Mouse (Mus musculus) heart, postnatal 0 days (tissue): ENCODE results near the gene Mcur1. TPM values are rescaled to one million over a fixed set of nuclear protein-coding genes. Genes with fewer than 3 reads are reported as not detected.

Experiments
- ATAC-seq: fragments of 200-750 bp; cut with Nextera tagmentation; 2 replicates; pipeline ENCODE4 v1.8.0; 2017; ENCODE audit warnings: low read depth, moderate number of reproducible peaks, moderate library complexity; ENCODE audit not compliant: insufficient read depth
- DNase-seq: peaks from one replicate; pipeline ENCODE4 v3.0.0-alpha.2; 2016; ENCODE audit warnings: low spot score
- H3K27ac ChIP-seq: fragments of 300-500 bp; sonication (generic); 2 replicates; pipeline ENCODE4 v1.5.1; 2014; ENCODE audit warnings: low read depth, mild to moderate bottlenecking
- H3K27me3 ChIP-seq: fragments of 300-500 bp; sonication (generic); 2 replicates; pipeline ENCODE4 v1.6.1; 2014; ENCODE audit warnings: low read length, mixed read lengths; ENCODE audit not compliant: control insufficient read depth, insufficient read depth
- H3K36me3 ChIP-seq: fragments of 300-500 bp; sonication (generic); replicated peaks from 2 replicates; pipeline ENCODE4 v1.6.1; 2014; ENCODE audit warnings: low read length, mixed read lengths; ENCODE audit not compliant: control insufficient read depth, insufficient read depth
- H3K4me1 ChIP-seq: fragments of 300-500 bp; sonication (generic); 2 replicates; pipeline ENCODE4 v1.6.1; 2014; ENCODE audit warnings: antibody characterized with exemption; ENCODE audit not compliant: control insufficient read depth, insufficient read depth
- H3K4me2 ChIP-seq: fragments of 300-500 bp; sonication (generic); 2 replicates; pipeline ENCODE4 v1.6.1; 2014; ENCODE audit warnings: low read depth, mild to moderate bottlenecking, low read length, moderate library complexity
- H3K4me3 ChIP-seq: fragments of 300-500 bp; sonication (generic); 2 replicates; pipeline ENCODE4 v1.5.1; 2014; ENCODE audit warnings: low read depth, low read length
- H3K9ac ChIP-seq: fragments of 300-500 bp; sonication (generic); replicated peaks from 2 replicates; pipeline ENCODE4 v1.6.1; 2014; ENCODE audit warnings: low read depth, low read length, mixed read lengths
- H3K9me3 ChIP-seq: fragments of 300-500 bp; sonication (generic); replicated peaks from 2 replicates; pipeline ENCODE4 v1.6.1; 2016; ENCODE audit warnings: low read length; ENCODE audit not compliant: control insufficient read depth
- CTCF ChIP-seq: IDR thresholded peaks from 2 replicates; pipeline ENCODE4 v1.5.1; 2016; ENCODE audit warnings: antibody characterized with exemption, control low read depth, low read depth
- EP300 ChIP-seq: IDR thresholded peaks from 2 replicates; pipeline ENCODE4 v1.6.1; 2016; ENCODE audit warnings: antibody characterized with exemption, low read depth
- WGBS: fragments of 180-500 bp; shearing (Covaris S2); extraction: QIAGEN DNeasy Blood & Tissue Kit; methylation state at CpG from one replicate; pipeline ENCODE4 v1.1.7; 2014; 5-methylcytosine and 5-hydroxymethylcytosine counted together
- polyA plus RNA-seq: library from polyadenylated mRNA; unstranded; fragments of >200 nt; fragmentation: Nextera tagmentation; extraction: Ambion mirVana; gene quantifications from 2 replicates; pipeline ENCODE4 v1.2.1, GENCODE M21; 2015
- total RNA-seq: library from RNA; depleted of rRNA; stranded (reverse); fragments of >200 nt; gene quantifications from 2 replicates; pipeline ENCODE4 v1.2.3, GENCODE M21; 2014; ENCODE audit warnings: low replicate concordance

Gene Mcur1
- total and polyA plus RNA-seq, 2 experiments from 2014 or later, result 24.9 to 40.1 TPM

DNA sequence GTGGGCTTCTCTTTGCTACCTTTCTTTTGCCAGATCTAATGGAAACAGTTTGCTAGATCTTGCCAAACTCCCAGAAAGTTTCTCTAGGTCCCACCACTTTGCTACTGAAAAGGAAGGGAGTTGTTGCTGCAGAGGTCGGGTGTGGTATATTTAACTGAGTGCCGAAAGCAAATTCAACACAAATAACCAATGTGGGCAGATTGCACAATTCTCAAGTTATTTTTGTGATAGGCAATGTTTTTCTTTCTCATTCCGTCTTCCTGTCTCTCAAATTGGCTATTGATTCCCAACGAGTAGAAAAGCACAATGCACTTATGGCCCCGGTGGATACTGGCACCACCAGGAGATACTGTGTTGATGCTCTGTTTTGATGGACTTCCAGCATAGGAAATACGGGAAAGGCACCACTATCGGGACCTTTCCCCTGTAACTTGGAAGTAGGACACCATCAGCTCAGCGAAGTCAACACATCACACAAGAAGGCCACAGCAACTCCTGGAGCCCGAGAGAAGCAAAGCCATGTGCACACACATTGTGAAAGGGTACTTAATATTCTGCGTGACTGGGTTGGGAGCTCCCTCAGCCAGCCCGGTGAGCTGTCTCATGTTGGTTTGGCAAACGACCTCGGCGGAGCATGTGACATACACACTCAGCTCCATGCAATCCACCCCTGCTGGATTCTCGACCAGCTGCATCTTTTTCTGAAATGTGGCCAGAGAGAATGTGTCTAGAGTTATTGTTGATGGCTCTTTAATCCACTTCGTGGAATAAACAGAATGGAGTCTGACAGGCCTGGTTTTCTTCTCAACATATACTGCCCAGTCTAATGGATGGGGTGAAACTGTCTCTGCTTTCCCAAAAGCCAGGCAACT lies 35.3 kb downstream of the Mcur1 start:
- peak; percentile 81 for DNase-seq
- 39% methylated on average over 16 of the region's 16 CpGs for WGBS
- Histone ChIP-seq H3K36me3 (no peaks in the 10 kb centered on the region), H3K27ac (peak overlapping the region; percentile 74), H3K4me3 (no peak overlapping the region), H3K4me2 (peak overlapping the region; percentile 20), H3K27me3 (no peaks in the 10 kb centered on the region), H3K9me3 (no peaks in the 10 kb centered on the region), H3K9ac (no peak overlapping the region), H3K4me1 (peaks cover 26% of the 10 kb centered on the region)
- TF ChIP-seq CTCF, result 0 out of 2 replicates have a peak, but pooled peaks have one; percentile 4
- TF ChIP-seq EP300, result no peak; the same call in 1 of the 2 replicates
- ATAC-seq, result peak; percentile 78

DNA sequence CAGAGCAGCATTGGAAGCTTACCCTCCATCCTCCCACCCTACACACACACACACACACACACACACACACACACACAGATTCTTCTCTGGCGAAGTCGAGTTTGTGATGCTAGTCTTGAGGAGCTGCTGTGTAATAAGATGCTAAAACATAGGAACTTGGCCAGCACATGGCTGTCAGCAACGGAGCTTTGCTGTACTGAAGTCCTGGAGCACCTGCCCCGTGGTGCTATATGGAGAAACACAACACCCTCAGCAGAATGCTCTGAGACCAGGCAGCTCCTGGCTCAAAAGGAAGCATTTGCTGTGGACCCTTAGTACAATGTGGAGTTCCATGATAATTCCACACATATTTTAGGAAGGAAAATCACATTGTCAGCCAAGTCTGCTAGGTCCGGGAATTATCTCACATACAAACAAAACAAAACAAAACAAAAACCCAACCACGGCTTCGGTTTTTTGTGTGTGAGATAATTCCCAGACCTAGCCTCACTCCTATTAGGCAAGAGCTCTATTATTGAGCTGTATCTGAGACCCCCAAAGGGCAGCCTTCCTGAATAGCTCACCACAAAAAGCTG lies 36.0 kb downstream of the Mcur1 start:
- H3K4me2 ChIP-seq, result peak overlapping the region; percentile 20
- WGBS, result 39% methylated on average over 7 of the region's 7 CpGs
- no peak for ATAC-seq

DNA sequence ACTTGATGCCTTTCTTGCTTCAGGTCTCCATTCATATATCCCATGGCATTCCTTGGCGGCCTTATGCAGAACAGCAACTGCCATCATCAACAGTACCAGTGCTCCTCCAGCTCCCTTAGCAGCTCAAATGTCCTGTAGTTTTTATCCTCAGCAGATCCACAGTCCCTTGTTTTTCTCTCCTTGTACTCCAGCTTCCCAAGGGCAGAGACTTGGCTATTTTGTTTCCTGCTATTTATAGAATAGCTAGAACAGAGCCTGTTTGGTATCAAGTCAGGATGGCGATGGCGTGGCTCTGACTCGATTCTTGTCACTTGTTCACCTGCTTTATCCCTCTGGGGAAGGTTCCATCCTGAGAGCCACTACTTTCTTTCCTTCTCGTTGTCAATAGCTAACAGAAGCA lies 38.1 kb downstream of the Mcur1 start:
- Histone ChIP-seq H3K4me3 (no peak overlapping the region), H3K27me3 (no peaks in the 10 kb centered on the region), H3K27ac (peak overlapping the region; percentile 76), H3K4me2 (no peak overlapping the region), H3K4me1 (peaks cover 26% of the 10 kb centered on the region), H3K9me3 (no peaks in the 10 kb centered on the region), H3K9ac (no peak overlapping the region), H3K36me3 (no peaks in the 10 kb centered on the region)
- TF ChIP-seq EP300, result 0 out of 2 replicates have a peak, but pooled peaks have one; percentile 39
- TF ChIP-seq CTCF, result no peak
- DNase-seq, result peak; percentile 54
- WGBS, result 42% methylated on average over 5 of the region's 5 CpGs
- ATAC-seq, result peak; percentile 33; the same call in 1 of the 2 replicates

More for the DNA sequence above, 36.0 kb downstream of the Mcur1 start:
- Histone ChIP-seq H3K4me1 (peaks cover 26% of the 10 kb centered on the region), H3K27me3 (no peaks in the 10 kb centered on the region), H3K27ac (peak overlapping the region; percentile 74), H3K4me3 (no peak overlapping the region), H3K9me3 (no peaks in the 10 kb centered on the region), H3K36me3 (no peaks in the 10 kb centered on the region), H3K9ac (no peak overlapping the region)
- DNase-seq, result no peak
- no peak for TF ChIP-seq CTCF
- no peak for TF ChIP-seq EP300

DNA sequence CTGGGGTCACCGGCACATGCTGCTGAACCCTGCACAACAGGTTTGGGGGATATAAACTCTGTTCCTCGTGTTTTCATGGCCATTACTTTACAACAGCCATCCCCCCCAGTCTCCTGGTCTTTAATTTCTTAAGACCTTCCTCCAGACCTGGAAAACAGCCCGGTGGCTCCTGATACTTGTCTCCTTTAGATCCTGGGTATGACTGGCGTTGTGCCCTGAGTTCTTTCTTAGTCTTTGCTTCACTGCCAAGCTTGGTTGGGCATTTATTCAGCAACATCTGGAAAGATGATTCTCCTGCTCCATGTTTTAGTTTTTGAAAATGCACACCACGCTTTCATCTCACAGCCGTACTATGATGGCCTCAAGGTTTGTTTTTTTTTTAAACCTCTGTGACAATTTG lies 40.7 kb downstream of the Mcur1 start:
- no peak overlapping the region for H3K4me3 ChIP-seq
- WGBS, result 78% methylated on average over 6 of the region's 6 CpGs
- H3K36me3 ChIP-seq, result no peaks in the 10 kb centered on the region
- no peak for DNase-seq
- H3K9me3 ChIP-seq, result no peaks in the 10 kb centered on the region
- no peak for ATAC-seq
- no peak overlapping the region for H3K27ac ChIP-seq
- no peak overlapping the region for H3K4me2 ChIP-seq
- H3K27me3 ChIP-seq, result no peaks in the 10 kb centered on the region
- H3K4me1 ChIP-seq, result peaks cover 11% of the 10 kb centered on the region
- no peak overlapping the region for H3K9ac ChIP-seq
- no peak for TF ChIP-seq CTCF

DNA sequence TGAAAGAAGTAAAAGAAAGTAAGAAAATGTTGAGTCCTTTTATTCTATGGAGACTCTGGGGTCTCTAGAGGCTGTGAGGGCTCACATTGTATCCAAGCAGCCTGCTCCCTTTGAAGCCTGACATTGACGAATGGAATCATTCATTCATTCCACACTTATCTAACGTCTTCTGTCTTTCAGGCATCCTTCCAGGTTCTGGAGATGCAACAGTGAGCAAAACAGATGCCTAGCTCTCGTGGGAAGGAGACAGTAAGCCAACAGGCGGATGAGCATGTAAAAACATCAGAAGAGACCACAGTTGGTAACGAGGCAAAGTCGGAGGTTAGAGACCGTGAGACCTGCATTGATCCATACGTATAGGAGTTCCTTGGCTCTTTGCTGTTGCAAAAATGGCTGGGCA lies 42.6 kb downstream of the Mcur1 start:
- Histone ChIP-seq H3K9ac (no peak overlapping the region), H3K27me3 (no peaks in the 10 kb centered on the region), H3K4me3 (no peak overlapping the region), H3K36me3 (no peaks in the 10 kb centered on the region), H3K9me3 (no peaks in the 10 kb centered on the region), H3K27ac (no peak overlapping the region), H3K4me1 (peaks cover 10% of the 10 kb centered on the region), H3K4me2 (no peak overlapping the region)
- ATAC-seq (no peak), DNase-seq (no peak)
- 63% methylated on average over 8 of the region's 8 CpGs for WGBS
- TF ChIP-seq CTCF (no peak), EP300 (no peak)
